Mouse (Mus musculus): ENCODE results near the gene Tsnaxip1.

Gene Tsnaxip1

DNA sequence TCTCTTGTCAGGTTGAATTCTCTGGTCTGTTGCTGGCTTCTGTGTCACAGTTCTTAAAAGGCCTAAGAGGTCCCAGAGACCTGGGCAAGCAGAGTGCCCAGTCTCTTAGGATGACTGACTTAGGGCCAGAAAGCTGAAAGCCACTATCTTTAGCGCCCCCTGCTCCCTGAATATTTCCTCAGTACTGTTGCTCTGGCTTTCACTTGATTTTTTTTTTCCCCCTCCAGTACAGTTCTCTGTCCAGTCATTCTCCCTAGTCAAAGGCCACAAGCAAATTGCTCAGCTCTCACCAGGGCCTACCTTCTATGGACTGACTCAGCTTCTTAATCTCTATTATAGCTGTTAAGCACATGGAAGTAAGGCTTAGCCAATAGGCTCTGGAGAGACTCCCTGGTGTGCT is 34.4 kb downstream of the Tsnaxip1 start:
- no peak for DNase-seq (ENCODE audit: low spot score)

- DNase-seq (ENCODE audit: low spot score) = no peak
Observed at GRCm38 (mm10) chr8:105866364-105867029, 39.0 kb downstream of the Tsnaxip1 start.

GRCm38 (mm10) chr8:105874301-105874700 is 46.8 kb downstream of the Tsnaxip1 start:
- DNase-seq (ENCODE audit: low spot score) = no peak

DNA sequence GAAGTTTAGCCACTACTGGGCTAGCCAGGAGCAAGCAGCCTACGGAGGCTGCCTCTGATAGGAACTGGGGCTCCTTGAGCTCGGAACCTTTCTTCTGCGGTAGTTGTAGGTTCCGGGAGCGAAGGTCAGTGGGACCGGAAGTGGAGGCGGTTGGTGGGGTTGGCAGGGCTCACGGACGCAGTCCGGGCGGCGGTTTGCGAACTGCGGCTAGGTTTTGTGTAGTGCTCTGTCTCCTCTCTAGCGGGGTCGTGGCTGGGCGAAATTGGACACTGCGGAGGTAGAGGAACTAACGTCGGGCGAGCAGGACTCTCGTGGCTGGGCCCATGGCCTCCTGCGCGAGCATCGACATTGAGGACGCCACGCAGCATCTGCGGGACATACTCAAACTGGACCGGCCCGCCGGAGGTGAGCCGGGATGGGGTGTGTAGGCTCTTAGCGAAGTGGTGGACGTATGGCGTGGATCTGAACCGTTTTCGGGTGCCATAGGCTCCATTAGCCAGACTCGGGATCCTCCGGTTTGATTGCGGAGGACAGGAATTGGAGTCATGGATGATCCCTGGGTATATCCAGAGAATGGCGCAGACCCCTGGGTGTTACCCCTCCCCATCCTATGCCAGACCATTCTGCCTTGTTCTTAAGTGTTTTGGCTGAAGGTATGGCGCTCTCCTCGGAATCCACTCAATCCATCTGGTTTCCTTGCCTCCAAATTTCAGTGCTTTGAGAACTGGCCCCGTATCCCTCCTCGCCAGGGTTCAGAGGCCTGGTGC is 53.4 kb downstream of the Tsnaxip1 start, which contains the start of gene Edc4:
Gene Edc4 (plus strand): TSS at position 128 of the 767 bp plus-strand sequence.
- DNase-seq (ENCODE audit: low spot score) = peak; percentile 41

GRCm38 (mm10) chr8:105889756-105890465 is 62.4 kb downstream of the Tsnaxip1 start:
- DNase-seq (ENCODE audit: low spot score) = no peak

DNA sequence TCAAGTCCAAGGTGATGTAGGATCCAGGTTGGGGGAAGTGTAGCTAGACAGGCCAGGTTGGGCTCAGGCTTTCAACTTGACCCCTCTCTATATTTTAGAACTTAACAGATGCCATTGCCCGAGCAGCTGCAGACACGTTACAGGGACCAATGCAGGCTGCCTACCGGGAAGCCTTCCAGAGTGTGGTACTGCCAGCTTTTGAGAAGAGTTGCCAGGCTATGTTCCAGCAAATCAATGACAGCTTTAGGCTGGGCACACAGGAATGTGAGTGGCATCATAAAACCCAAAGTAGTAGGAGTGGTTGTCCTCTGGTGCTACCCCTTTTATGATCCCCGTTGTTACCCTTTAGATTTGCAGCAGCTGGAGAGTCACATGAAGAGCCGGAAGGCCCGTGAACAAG is 63.3 kb downstream of the Tsnaxip1 start:
- no peak for DNase-seq (ENCODE audit: low spot score)

GRCm38 (mm10) chr8:105892432-105892831 is 64.9 kb downstream of the Tsnaxip1 start:
- DNase-seq (ENCODE audit: low spot score) = no peak

DNA sequence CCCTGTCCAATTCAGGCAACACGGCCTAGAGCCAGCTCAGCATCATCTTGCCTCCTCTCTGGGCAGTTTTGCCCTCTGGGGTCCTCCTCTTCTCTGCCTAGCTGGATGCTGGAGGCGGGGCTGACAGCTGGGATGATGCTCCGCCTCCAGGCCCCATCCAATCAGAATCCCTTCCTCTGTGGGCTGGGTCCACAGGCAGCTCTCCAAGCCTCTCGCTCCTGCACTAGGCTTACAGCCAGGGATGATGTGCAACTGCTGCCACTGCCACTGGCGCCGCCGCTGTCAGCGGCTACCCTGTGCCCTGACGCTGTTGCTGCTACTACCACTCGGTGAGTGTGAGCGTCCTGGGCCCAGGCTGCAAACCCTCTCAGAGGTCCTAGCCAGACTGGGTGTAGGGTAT is 65.8 kb downstream of the Tsnaxip1 start, which contains the start of gene Nrn1l:
Gene Nrn1l (plus strand): TSS at position 229 of the 400 bp plus-strand sequence.
- DNase-seq (ENCODE audit: low spot score) = no peak

Measured in urinary bladder, postnatal 10 days (tissue).